Mouse (Mus musculus): Measurements from ENCODE around the gene Dpm2.

- TF ChIP-seq CTCF (IDR thresholded peaks at IDR 0.05), result no peak
- TF ChIP-seq EP300 (IDR thresholded peaks at IDR 0.05), result no peak
Observed at GRCm38 (mm10) chr2:32538461-32538860, 32.2 kb upstream of the Dpm2 start.

Measured in lung, postnatal 0 days (tissue).